Mouse (Mus musculus) kidney, postnatal 36 days (tissue): ENCODE data around the gene Pax7.

Experiments used
- DNase-seq, 2 experiments: peaks; one replicate each; pipeline ENCODE4 v3.0.0; 2021 to 2022; ENCODE audit warnings: mixed read lengths in 2 of 2

Pax7 gene

GRCm38 (mm10) chr4:139830581-139831387 is 2.5 kb downstream of the Pax7 start:
- no peak for DNase-seq

DNA sequence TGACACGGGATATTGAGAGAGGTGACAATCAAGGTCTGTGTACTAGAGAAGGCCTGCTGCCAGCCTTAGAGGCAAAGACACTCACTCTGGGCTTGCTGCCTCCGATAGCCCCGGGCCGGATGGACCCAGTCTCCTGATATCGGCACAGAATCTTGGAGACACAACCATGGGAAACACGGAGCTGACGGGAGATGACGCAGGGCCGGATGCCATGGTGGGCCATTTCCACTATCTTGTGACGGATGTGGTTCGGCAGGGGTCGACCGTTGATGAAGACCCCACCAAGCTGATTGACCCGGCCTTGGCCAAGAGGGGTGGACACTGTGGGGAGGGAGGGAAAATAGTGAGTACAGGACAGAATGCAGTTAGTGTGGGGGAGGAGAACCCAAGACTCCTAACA is 3.3 kb downstream of the Pax7 start:
- DNase-seq: no peak

- DNase-seq: no peak
Measured at GRCm38 (mm10) chr4:139828871-139829590, 4.3 kb downstream of the Pax7 start.

GRCm38 (mm10) chr4:139828283-139828678 is 5.0 kb downstream of the Pax7 start:
- DNase-seq: no peak

DNA sequence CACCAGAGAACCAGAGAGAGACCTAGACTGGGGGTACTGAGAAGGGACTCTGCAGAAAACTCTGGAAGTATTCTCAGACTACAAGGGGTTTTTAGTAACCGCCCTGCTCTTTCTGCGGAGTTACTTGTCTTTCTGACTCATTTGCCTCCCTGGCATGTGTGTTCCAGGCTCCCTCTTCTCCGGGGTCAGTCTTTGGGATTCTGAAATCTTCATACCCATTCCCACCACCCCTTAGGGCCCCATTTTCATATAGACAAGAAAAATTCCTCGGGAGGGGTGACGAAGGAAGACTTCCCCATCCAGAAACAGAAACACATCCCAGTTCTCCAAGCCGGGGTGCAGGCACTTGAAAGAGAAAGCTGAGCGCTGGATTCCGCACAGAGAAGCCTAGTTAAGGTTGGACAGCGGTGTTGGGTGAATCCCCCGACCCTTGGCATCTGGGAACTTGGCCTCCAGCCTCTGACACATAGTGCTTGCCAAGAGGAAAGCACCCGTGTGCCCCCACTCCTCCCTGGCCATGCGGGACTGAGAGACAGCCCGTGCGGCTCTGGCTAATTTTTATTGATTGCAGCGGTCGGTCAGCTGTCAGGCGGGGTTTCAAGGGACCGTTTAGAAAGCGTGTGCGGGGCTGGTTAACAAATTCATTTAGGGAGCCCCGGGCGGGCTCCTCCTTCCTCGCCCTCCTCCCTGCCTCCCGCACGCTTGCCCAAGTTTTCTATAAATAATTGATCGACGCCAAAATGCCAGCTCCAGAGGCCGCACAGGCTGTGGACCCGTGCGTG is 5.6 kb downstream of the Pax7 start:
- DNase-seq: no peak

DNA sequence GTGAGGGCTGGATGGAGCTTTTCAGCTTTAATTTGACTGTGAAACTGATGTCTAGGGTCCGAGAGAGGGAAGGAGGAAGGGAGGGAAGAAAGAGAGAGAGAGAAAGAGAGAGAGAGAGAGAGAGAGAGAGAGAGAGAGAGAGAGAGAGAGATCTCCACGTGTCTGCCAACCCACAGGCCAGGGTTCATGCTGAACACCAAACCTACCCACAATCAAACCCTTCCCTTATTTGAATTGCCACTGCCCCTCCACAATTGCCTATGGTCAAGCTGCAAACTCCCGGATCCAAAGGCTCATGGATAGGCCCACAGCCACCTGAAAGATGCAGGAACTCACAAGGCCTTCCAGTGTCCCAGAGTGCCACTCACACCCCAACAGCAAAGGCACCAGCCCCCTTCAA is 7.1 kb downstream of the Pax7 start:
- no peak for DNase-seq

DNA sequence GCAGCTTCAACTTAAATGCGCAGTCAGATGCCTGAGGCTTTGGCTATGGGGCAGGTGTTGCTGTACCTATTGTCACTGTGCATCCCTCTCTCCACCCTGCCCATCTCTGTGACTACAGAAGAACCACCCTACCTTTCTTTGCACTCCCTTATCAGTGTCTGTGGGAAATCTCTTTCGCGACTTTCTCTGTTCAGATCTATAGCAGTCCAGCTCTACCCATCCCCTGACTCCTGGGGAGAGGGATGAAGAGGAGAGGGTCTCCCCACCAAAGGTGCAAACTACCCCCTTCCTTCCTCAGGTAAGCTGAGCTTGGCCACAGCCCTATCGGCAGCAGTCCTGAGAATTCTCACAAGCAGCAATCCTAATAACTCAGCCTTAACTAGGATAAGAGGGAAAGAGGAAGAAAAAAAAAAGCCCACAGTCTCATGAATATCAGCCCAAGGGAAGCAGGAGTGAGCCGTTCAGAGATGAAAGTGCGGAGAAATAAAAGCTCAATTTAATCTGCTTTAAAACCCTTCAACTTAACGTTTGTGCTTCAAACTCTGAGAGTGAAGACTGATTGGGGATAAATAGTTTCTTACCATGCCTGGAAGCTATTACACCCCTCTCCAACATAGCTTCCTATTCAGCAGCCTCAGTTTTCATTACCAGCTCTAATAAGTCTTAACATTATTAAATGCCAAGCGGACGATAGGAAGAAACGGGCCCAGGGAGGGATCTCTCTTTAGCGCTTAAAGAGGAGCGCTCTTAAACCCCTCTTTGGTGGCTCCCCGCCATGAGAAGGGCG is 7.8 kb downstream of the Pax7 start:
- no peak for DNase-seq

DNA sequence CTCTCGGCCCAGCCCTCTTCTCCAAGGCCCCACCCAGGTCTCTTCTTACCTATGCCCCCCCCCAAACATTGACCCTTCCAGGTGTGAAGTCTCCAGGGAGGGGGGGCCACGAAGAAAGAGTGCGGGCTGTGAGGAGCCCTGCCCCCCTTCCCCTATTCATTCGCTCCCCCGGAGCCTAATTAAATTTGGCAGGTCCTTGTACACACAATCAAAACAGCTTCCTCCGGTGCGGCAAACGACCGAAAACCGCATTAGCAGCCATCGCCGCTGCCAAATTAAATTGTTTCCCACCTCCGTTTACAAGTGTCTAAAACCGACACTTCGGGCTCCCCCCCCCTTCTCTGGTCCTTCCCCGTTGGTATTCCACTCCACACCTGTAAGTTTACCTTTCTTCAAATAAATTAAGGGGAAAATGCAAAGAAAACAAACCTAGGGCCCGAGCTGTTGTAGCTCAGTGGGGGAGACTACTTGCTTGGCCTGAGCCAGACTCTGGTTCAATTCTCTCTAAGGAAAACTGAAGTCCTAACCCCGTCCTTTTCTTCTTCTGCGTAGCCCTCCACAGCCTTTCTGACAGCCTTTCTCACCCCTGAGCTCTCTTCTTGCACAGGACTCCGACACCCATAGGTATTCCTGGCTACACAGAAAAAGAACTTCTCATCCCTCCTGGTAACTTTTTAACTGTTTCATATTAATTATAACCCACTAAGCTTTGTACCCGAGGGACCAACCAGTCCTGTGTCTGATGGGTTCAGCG is 8.6 kb downstream of the Pax7 start:
- peak in 1 of 2 experiments; percentile 9 for DNase-seq

GRCm38 (mm10) chr4:139823870-139824472 is 9.4 kb downstream of the Pax7 start:
- no peak for DNase-seq

GRCm38 (mm10) chr4:139823138-139823869 is 10.0 kb downstream of the Pax7 start:
- DNase-seq: no peak

- DNase-seq: no peak
Measured at GRCm38 (mm10) chr4:139822214-139823137, 10.9 kb downstream of the Pax7 start.

DNA sequence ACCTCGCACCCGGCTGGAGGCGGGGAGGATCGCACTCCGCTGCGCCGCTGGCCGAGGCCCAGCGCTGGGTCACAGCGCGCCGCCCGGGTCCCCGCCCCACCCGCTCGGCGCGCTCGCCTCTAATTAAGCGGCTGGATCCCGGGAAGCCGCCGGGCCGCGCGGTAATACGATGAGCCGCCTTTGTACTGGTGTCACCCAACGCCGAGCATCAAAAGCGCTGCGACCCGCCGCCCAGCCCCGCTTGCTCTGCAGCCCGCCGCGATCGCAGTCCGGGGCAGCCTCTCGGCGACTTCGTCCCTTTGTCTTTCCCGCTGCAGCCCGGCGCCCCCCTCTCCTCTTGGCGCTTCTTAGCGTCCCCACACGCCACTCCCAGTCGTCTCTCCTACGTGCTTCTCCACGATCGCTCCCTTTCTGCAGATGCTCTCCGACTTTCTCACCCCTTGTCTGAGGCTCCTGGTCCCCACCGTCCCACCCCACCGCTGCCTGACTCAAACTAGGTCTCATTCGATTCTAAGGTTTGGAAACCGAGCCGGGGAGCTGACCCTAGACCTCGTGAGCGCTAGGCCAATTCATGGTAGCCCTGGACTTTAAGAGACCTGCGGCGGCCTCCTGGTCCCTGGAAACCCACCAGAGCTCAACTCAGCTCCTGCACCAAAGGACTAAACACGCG is 11.7 kb downstream of the Pax7 start:
- peak; percentile 6 to 56 for DNase-seq

- DNase-seq: no peak
Measured at GRCm38 (mm10) chr4:139821071-139821470, 12.3 kb downstream of the Pax7 start.

- no peak for DNase-seq
Measured at GRCm38 (mm10) chr4:139819411-139820030, 13.8 kb downstream of the Pax7 start.

GRCm38 (mm10) chr4:139818163-139818562 is 15.2 kb downstream of the Pax7 start:
- no peak for DNase-seq

DNA sequence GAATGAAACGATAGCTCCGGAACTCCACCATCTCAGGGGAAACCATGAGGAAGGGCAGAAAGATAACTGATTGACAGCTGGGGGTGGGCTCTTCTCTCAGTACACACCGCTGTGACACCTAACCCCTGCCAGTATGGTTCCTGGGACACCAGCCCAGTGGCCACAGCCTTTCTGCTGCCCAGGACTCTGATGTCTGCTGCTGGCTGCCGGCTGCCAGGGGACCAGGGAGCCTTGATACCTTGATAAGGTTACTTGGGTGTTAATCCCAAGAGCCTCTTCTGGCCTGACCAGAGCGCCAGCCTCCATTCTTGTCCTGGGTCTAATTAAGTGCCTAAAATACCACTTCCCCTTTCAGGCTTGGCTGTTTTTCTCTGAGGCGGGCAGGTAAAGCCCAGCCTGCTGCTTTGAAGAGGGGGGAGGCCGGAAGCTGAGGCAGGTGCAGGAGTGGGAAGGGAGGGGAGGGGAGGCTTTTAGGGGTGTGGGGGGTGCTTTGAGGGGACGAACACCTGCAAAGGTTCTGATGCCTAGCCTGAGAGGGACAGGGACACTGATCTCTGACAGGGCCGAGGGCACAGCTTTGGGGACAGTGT is 19.9 kb downstream of the Pax7 start:
- no peak for DNase-seq

GRCm38 (mm10) chr4:139811901-139812300 is 21.4 kb downstream of the Pax7 start:
- no peak for DNase-seq

- DNase-seq: no peak
Measured at GRCm38 (mm10) chr4:139811475-139811874, 21.9 kb downstream of the Pax7 start.
